ENCODE assay signal across 20 mouse cellular contexts in the genomic region with DNA sequence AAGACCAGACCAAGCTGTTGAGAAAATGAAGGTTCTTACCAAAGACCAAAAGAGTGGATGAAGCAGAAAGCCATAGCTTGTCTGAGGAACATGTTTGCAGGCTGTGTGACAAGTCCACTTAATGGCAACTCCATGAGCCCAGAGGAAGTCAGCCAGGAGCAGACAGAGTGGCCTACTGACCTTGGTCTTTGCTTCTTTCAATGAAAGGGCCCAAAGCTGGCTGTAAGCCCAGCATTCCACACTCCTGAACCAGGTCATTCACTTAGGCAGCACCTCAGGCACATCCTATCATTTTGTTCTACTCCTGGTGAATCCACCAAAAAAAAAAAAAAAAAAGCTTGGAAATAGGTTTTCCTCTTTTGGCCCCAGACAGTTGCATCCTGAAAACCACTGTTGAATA.
A peak's percentile ranks its signal among the peaks of the same experiment; 100 is the strongest.
DNase-seq lines count a peak whose midpoint lies in the region; TF ChIP-seq lines count a peak whose summit lies in the region.
"Had no signal": no experiment of that assay in that cellular context is flagged by ENCODE, and none has a peak within 500 bp of the region (broad histone marks: within the 10 kb centered on the region; RNA-seq: fewer than 3 reads in every experiment).

No protein-coding gene starts in this region.

- H3K4me1 ChIP-seq in heart, embryonic 10.5 days = peaks cover 5% of the 10 kb centered on the region; the same call in 1 of the 2 replicates
- H3K4me1 ChIP-seq: forebrain, embryonic 13.5 days; midbrain, embryonic 15.5 days had no signal

- no peak overlapping the region for H3K4me3 ChIP-seq in left cerebral cortex, adult 2 months
- no peak overlapping the region for H3K4me3 ChIP-seq in heart, embryonic 10.5 days
- H3K4me3 ChIP-seq: forebrain, embryonic 13.5 days; gastrocnemius, adult 2 months; midbrain, embryonic 15.5 days; myocyte had no signal

- no peaks in the 10 kb centered on the region for H3K27me3 ChIP-seq in heart, embryonic 10.5 days (ENCODE audit: insufficient read depth, poor library complexity, severe bottlenecking)
- H3K27me3 ChIP-seq: forebrain, embryonic 13.5 days; midbrain, embryonic 15.5 days; Patski had no signal

- H3K9me3 ChIP-seq in heart, embryonic 10.5 days = no peaks in the 10 kb centered on the region
- H3K9me3 ChIP-seq: forebrain, embryonic 13.5 days; midbrain, embryonic 15.5 days had no signal

- H3K36me3 ChIP-seq in heart, embryonic 10.5 days = no peaks in the 10 kb centered on the region
- H3K36me3 ChIP-seq: midbrain, embryonic 15.5 days had no signal

- H3K27ac ChIP-seq in left cerebral cortex, adult 2 months = 0 out of 2 replicates have a peak overlapping the region, but pooled peaks have one; percentile 32
- H3K27ac ChIP-seq in heart, embryonic 10.5 days = no peak overlapping the region
- H3K27ac ChIP-seq: forebrain, embryonic 13.5 days; macrophage; midbrain, embryonic 15.5 days had no signal

- DNase-seq in adrenal gland, adult 2 months = peak; percentile 44
- no peak for DNase-seq in adrenal gland, adult 8-10 months
- DNase-seq in left cerebral cortex, adult 2 months (ENCODE audit: extremely low spot score in 1 of 2, low spot score in 2 of 2) = no peak
- DNase-seq in left cerebral cortex, postnatal 4 days = no peak
- DNase-seq in adrenal gland, postnatal 36 days = peak; percentile 36 to 54
- peak; percentile 50 to 68 for DNase-seq in kidney, postnatal 36 days
- no peak for DNase-seq in T-cell, adult 2 months (ENCODE audit: low spot score)
- DNase-seq in heart, embryonic 10.5 days (ENCODE audit: low spot score) = no peak
- DNase-seq: cerebellum, adult 8-10 months; cerebellum, postnatal 36 days; embryo, embryonic 11 days; gastrocnemius, adult 2 months; right cerebral cortex, adult 18-20 months; right cerebral cortex, postnatal 4 days; thymus, postnatal 14 days had no signal

- no peak for TF ChIP-seq CTCF in left cerebral cortex, adult 2 months (IDR thresholded peaks at IDR 0.05)

- intact Hi-C loops in left cerebral cortex, adult 2 months (cut with DNase I) = loop anchor here (10.0 kb wide), 1 partner anchor 218 kb away; the partner anchor contains the start of gene Wnt5a
- intact Hi-C loops in left cerebral cortex, postnatal 4 days (cut with DNase I) = loop anchor here (10.0 kb wide), 1 partner anchor 218 kb away; the partner anchor contains the start of gene Wnt5a

Comparison
In these comparisons a context has a peak if more than half of its experiments do, and no peak if none do; other contexts are left out.
1. DNase-seq: peak in adrenal gland, adult 2 months (single experiment), adrenal gland, postnatal 36 days (2 of 2) and kidney, postnatal 36 days (2 of 2); none in adrenal gland, adult 8-10 months (single experiment), left cerebral cortex, adult 2 months (0 of 2), left cerebral cortex, postnatal 4 days (single experiment), T-cell, adult 2 months (single experiment) and heart, embryonic 10.5 days (single experiment).